Mouse (Mus musculus) common myeloid progenitor, adult 5-6 weeks (primary cell): ENCODE measurements around the gene Gm3594. TPM values are rescaled to one million over a fixed set of nuclear protein-coding genes. Genes with fewer than 3 reads are reported as not detected.
"Not testable (repeated sequence)": the region's sequence is repeated elsewhere in the genome, so short reads cannot be mapped to it uniquely, and the experiment has no call there.

Experiments
- ATAC-seq: replicated peaks from 2 replicates; pipeline ENCODE4 v1.8.0; 2016; ENCODE audit warnings: low read depth, mild to moderate bottlenecking, moderate TSS enrichment, inconsistent platforms; ENCODE audit not compliant: poor library complexity, severe bottlenecking
- total RNA-seq: library from RNA; stranded (forward); fragments of 200-1000, 187-1606 nt; gene quantifications from 2 replicates; pipeline ENCODE4 v1.2.3, GENCODE M21; 2017

Gene Gm3594
- total RNA-seq = not detected in 2 replicates

DNA sequence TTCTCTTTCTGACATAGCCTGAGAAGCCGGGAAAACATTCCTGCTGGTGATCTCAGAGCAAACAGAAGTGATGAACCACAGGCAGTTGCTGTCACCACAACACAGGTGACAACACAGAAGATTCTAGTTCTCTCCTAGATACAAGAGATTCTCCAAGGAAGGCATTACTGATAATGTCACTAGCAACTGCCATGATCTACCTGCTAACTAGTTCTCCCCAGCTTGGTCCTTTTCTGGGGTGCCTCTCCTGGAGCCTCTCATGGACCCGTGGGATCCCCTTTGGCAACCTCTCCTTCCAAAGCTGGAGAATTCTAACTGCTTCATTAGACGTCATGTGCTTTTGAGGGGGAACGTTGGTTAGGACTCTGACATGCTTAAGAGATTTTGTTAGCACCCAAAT lies at the start of gene Gm3594:
Gm3594 (minus strand) TSS at position 101 of the 400 bp plus-strand sequence.
- not testable (repeated sequence) for ATAC-seq

DNA sequence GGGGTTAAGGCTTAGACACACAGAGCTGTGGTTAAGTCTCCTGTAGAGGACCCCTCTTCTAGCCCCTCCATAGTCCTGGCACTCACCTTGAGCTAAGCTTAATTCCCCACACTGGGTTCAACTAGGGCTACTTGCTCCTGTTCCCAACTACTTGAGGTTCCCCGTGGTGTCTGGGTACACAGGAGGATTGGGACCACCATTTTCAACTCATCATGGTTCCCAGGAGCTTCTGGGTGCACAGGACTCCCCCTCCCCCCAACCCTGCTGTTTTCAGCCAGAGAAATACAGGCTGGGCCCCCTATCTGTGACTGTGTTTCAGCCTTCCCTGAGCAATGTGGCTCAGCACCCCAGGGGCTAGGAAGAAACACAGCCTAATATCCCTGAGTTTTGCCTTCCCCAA lies 41.9 kb upstream of the Gm3594 start:
- ATAC-seq = not testable (repeated sequence)

DNA sequence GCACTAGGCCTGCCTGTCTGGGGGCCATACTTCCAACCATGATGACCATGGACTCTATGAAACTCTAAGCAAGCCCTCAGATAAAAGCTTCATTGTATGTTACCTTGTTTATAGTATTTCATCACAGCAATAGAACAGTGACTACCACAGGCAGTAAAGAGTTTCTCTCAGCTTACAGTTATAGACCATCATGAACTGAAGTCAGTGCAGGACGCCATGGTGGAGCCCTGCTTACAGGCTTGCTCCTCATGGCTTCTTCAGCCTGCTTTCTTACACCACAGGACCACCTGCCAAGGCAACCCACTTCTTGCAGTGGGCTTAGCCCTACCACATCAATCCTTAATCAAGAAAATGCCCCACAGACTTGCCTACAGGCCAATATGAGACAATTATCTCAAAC lies 41.1 kb upstream of the Gm3594 start:
- ATAC-seq = not testable (repeated sequence)

DNA sequence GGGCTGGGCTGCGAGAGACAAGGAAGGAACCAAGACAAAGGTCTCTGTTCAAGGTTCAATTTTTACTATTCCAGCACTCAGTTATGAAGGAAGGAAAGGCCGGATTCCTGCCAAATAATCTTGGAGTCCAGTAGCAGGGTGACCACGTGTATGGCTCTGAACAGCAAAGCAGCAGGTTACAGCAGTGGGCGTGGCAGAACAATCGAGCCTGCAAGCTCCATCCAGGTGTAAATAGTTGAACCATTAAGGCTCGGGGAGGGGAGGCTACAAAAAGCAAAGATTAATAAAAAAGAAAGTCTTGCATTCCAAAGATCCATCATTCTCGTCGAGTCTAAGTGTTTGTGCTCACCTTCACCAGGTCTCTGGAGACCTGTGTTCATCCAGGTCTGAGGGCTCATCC lies 37.7 kb upstream of the Gm3594 start:
- not testable (repeated sequence) for ATAC-seq

DNA sequence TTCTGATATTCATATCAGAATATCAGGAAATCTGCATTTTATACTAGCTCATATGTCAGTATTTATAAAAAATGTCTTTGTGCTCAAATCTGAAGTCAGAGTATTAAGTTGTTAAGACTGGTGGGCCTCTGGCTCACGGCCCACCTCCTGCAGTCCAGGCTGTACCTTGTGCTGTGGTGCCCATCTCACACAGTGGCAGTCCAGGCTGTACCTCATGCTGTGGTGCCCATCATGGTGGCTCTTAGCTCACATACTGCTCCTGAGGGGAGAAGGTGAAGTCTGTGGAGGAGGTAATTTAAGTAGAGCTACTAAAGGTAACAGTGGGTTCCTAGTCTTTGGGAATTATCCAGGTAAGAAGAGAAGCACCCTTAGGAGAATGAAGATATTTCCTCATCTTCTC lies 27.4 kb upstream of the Gm3594 start:
- ATAC-seq = not testable (repeated sequence)

DNA sequence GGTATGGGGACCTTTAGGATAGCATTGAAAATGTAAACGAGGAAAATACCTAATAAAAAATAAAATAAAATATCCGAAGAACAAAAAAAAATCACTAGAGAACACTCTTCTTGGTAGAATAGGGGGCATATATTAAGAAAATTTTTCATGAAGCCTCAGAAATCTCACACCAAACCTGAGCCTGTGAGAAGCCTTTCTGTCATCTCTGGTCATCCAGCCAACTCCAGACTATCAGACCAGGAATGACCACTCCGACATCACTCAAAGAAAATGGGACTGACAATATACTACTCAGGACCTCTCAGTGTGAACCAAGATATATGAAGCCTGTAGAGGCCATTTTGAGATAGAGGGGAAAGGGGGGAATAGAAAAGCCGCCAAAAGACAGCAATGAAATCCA lies 3.6 kb downstream of the Gm3594 start:
- not testable (repeated sequence) for ATAC-seq

DNA sequence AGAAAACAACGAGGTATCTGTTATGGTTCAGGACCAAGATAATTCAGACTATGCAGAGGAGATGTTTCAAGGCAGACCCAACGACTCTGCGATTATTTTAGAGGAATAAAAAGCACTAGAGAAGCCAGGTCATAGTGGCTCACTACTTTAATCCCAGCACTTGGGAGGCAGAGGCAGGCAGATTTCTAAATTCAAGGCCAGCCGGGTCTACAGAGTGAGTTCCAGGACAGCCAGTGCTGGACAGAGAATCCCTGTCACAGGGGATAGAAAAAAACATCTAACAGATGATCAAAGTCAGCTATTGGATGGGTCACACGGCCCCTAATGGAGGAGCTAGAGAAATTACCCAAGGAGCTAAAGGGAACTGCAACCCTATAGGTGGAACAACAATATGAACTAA lies 4.2 kb downstream of the Gm3594 start:
- ATAC-seq = not testable (repeated sequence)

DNA sequence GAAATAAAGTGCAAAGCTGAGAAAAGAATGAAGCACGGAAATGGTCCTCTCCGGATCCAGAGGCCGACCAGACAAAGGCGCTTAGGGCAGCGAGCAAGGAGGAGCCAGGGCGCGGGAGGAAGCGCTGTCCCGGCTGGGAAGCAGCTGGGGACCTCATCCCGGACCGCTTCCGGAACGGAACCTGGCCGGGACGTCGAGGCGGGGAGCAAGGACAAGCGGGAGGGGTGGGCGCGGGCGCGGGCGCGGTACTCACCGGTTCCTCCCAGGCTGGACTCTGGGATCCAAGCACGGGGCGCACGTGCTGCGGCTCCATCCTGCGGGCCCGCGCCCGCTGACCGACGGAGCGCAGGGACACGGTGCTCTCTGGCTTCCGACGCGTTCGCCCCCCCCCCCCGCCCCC lies 17.6 kb downstream of the Gm3594 start:
- ATAC-seq = not testable (repeated sequence)

DNA sequence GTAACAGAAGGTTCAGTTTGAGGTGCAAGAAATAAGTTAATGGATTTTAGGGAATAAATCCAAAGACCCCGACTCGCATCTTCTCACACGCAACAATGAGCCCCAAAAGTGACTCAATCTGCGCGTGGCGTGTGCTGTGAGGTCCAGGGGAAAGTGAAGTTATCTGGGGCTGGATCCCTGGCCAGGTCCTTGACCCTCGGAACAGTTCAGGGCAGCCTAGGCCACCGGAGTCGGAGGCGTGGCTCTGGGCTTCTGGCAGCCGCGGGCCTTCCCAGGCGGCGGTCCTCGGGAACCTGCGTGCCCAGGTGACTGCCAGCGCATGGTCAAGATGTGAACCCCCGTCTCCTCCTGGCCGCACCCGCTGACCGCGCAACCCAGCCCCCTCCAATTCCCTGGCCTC lies 18.1 kb downstream of the Gm3594 start:
- not testable (repeated sequence) for ATAC-seq

DNA sequence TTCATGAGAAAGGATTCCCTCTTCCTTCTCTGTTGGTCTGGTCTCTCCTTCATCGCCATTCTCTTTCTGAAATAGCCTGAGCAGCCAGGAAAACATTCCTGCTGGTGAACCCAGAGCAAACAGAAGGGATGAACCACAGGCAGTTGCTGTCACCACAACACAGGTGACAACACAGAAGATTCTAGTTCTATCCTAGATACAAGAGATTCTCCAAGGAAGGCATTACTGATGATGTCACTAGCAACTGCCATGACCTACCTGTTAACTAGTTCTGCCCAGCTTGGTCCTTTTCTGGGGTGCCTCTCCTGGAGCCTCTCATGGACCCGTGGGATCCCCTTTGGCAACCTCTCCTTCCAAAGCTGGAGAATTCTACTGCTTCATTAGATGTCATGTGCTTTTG lies 32.0 kb downstream of the Gm3594 start, which contains the start of gene Gm3591:
Gm3591 (minus strand) TSS at position 101 of the 400 bp plus-strand sequence.
- ATAC-seq = not testable (repeated sequence)

DNA sequence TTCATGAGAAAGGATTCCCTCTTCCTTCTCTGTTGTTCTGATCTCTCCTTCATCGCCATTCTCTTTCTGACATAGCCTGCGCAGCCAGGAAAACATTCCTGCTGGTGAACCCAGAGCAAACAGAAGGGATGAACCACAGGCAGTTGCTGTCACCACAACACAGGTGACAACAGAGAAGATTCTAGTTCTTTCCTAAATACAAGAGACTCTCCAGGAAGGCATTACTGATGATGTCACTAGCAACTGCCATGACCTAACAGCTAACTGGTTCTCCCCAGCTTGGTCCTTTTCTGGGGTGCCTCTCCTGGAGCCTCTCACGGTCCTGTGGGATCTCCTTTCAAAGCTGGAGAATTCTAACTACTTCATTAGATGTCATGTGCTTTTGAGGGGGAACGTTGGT lies 54.2 kb downstream of the Gm3594 start, which contains the start of gene Gm16440:
Gm16440 (minus strand) TSS at position 101 of the 400 bp plus-strand sequence.
- not testable (repeated sequence) for ATAC-seq

Other genes with a start within 250 kb of the Gm3594 start
- gene Gm21560, start 225.3 kb downstream of the Gm3594 start, total RNA-seq = not detected in 2 replicates
- gene Gm3411, start 157.4 kb downstream of the Gm3594 start, total RNA-seq = not detected in 2 replicates
- gene Gm21103, start 139.8 kb downstream of the Gm3594 start, total RNA-seq = not detected in 2 replicates
- gene Gm3618, start 100.9 kb downstream of the Gm3594 start, total RNA-seq = not detected in 2 replicates
- gene Gm16440, start 54.3 kb downstream of the Gm3594 start, total RNA-seq = not detected in 2 replicates
- gene Gm3591, start 32.1 kb downstream of the Gm3594 start, total RNA-seq = not detected in 2 replicates
- not detected in 2 replicates for gene Gm8356, start 92.7 kb upstream of the Gm3594 start, total RNA-seq
- gene Gm3629, start 146.0 kb upstream of the Gm3594 start, total RNA-seq = not detected in 2 replicates
- not detected in 2 replicates for gene Gm3460, start 177.8 kb upstream of the Gm3594 start, total RNA-seq
- gene Gm10251, start 239.6 kb upstream of the Gm3594 start, total RNA-seq = not detected in 2 replicates